Mouse (Mus musculus) spleen, adult 12 weeks (tissue): ENCODE measurements around the gene Ch25h.

Source experiments
- DNase-seq: peaks from one replicate; pipeline ENCODE4 v3.0.0; 2022; ENCODE audit warnings: low spot score

Ch25h gene

DNA sequence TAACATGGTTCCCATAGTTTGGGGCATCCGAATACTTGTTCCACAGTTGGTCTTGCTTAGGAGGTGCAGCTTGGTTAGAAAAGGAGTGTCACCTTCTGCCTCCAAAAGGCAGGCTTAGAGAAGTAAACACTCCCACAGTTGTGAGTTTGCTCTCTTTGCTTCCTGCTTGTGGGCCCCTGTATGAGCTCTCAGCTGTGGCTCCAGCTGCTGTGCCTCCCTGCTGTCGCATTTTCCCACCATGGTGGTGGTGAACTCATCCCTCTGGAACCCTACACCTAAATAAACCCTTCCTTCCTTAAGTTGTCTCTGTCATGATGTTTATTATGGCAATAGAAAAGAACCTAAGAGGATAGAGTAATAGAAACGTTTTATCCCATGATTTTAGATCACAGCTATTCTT, 6.2 kb downstream of the Ch25h start:
- DNase-seq: no peak

DNA sequence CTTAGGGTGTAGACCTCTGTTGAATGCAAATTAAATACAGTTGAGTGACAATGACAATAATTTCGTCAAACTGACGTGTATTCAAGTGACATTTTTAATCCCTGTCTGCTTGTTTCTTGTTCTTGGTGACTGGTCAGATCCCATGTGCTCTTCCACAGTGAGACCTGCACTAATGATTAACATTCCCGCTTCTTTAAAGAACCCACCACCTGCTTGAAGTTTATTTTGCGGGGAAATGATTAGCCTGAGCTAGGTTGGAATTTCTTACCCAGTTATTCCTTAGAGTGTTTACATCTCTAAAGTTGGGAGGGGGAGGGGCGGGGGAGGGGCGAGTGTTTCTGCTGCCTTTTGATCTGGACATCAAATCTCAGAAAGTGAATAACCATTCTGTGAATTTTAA, 6.7 kb downstream of the Ch25h start:
- no peak for DNase-seq

DNA sequence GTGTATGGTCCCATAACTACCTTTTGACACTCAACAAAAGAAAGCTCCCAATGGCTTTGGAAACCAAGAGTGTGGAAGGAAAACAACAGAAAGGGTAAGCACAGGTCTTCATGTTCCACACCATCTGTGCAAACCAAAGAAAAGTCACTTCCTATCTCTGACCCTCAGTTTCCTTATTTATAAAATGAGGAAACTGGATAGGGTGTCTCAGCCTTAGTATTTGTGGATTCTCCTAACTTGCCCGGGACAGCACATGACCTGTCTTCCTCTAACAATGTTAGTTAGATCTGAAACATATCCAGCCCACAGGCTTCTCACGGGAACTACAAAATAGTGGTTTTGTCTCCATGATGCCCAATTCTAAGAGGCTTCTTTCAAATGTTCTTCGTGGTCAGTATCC, 10.5 kb downstream of the Ch25h start:
- no peak for DNase-seq

DNA sequence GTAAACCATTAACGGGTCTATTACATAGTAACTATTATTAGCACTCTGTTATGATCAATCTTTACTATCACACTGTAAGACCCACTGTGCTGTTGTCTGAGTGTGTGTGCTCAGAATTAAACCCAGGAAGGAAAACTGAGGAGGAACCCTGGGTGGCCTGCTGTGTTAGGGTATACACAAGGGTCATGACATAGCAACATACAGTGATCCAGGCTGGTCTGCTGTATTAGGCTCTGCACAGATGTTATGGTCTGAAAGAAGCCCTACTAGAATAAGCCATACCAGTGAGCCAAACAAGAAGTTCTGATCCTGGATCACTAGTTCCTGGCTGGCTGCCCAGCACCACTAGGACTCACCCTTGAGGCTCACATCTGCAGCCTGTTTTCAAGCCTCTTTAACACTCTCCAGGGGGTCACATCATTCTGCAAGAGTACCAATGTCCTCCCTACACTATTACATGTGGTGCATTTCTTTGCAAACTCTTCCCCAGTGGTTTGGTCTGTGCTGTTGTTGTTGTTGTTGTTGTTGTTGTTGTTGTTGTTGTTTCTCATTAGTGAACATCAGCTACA, 13.4 kb downstream of the Ch25h start:
- DNase-seq: no peak

DNA sequence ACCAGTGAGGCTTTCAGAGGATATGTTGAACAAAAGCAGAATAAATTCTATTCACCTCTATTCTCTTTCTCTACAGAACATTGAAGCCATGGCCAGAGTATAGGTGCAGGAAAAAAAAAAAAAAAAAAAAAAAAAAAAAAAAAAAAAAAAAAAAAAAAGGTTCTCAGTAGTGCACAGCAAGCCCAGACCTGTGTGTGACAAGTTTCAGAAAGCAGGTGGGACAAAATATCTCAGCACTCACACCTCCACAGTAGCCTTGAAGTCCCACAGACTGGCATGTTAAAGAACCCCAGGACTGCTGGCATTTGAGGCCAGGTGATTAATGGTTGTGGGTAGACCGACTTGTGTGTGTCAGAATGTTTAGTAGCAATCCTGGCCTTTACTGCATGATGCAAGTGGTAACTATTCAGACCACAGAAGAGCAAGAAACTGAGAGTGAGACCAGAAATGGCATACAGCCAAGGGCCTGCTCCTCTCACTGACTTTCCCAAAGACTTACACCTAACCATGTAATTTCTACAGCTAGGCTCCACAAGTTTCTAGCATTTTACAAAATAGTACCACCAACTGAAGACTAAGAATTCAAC, 24.1 kb downstream of the Ch25h start:
- no peak for DNase-seq

DNA sequence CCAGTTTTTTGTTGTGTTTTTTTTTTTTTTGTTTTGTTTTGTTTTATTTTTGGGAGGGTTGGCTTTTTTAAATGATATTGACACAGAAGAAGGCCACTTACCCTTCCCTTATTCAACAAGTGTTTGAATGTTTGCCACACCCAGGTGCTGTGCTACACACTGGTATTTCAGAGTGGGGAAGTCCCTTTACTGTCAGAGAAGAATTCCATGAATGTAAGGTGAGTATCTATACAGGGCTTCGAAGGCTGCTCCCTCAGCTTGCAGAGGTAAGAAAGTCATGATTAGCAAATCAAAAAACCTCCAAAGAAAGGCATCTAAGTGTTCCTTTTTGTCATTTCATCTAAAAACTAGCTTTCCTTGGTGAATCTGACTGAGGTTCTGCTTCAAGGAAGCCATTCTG, 26.1 kb downstream of the Ch25h start:
- no peak for DNase-seq

DNA sequence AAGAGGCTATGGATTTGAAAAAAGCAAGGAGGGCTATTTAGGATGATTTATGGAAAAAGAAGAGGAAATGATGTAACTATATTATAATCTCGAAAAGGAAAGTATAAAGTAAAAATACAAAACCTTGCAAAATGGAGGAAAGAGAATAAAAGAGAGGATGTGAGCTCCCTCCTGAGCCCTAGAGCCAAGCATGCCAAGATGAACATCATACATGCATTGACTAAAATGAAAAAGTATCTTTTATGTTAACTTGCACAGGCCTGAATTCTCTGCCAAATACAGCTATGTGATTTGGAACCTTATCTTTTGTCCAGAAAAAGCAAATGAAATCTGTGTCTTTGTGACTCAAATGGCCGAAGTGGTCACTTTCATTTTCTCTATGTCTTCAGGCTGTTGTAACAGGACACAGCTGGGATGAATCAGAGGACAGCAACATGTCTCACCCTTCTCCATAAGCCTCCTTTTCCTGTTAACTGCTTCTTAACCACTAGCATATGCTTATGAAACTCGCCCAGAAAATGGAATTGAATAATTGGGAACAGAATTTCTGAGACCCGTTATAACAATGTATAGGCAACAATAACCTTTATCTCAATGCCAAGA, 29.5 kb downstream of the Ch25h start:
- DNase-seq: no peak

DNA sequence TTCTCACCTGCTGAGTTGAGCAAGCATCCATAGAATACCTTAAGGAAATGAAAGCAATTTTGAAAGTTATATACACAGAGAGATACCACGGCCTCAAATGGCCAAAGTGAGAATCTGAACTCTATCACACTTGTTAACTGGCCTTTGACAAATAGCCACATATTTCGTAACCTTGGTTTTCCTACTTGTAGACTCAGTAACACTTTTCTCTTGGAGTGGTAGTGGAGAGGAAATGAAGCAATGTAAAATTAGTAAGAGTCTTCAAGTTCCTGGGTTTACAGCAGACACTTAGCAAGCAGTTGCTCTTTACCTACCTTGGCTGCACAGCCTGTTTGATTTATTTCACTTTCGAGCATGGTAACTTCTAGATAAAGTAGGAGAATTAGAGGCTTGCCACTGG, 30.2 kb downstream of the Ch25h start:
- DNase-seq: no peak

DNA sequence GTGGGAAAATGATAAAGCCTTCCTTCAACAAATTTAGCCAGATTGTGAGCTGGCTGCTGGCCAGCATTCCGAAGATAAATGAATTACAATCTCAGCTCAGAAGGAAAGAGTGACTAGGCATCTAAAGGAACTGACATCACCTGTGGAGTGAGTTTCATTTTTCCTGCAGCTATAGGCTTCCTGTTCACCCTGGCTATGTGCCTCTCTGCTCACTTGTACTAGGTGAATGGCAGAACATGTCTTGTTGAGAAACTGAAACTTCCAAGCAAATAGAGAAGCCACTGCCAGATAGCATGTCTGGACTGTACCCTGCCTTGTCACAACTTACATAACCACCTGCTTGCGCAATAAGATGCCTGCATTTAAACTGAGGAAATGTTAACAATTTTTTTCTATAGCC, 33.0 kb downstream of the Ch25h start:
- no peak for DNase-seq

DNA sequence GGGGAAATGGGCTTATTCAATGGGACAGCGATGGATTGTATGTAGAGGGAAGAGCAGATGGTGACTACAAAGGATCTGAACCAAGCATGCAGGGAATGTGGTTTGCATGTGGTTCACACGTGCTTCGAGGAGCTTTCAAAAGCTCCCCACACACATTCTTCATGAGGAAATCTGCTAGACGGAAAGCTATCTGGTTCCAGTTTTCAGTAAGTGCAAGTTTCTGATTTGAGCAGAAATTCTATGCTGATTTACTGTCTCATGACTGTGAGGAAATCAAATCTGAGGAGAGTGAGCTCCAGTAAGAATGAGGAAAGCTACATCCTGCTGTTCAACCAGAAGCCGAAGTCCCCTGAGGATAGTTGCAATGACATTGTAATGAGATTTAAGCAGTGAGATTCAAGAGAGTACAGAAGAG, 39.8 kb downstream of the Ch25h start:
- DNase-seq: no peak

DNA sequence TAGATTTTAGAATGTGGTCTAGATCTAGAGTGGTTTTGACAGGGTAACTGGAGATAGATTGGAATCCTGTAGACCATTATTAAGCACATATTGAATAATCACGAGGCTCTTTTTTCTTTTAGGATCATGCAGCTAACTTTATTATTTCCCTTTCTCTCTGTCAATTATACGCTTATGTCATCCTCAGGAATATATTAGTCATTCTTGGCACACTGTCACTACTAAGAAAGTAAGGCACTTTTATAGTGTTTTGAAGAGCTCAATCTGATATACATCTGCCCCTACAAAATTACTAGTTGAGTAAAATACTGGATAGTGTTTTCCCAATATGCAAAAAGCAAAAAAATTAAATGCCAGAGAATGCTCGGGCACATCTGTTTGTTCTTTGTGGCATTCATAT, 43.6 kb downstream of the Ch25h start:
- DNase-seq: no peak

DNA sequence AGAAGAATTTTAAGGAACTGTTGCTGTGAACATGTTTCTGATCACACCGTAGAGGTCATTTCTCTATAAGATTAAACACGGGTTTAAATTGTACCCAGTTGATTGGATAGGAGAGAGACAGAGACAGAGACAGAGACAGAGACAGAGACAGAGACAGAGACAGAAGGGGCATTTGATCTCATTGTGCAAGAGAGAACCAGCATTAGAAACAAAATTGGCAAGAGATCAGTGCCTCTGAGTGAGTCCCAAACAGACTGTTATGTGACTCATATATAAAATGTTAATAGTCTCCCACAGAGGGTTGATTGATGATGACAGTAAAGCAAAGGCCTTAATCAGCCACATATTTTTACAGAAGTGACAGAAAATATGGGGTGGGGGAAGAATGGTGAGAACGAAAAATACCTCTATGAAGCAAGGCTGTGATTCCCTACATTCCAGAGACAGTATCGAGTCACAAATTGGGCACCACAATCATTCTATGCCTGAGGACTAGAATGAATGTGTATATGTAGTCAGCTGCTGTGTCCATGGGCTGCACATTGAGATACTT, 51.1 kb downstream of the Ch25h start:
- DNase-seq: no peak
